Mouse (Mus musculus): ENCODE measurements around the gene Mrpl32.

- no peak for TF ChIP-seq CTCF (IDR thresholded peaks at IDR 0.05)
- peak; percentile 92 for TF ChIP-seq POLR2A (IDR thresholded peaks at IDR 0.05; ENCODE audit: insufficient read depth, low read depth, low read length)
- 0 out of 2 replicates have a peak, but pooled peaks have one; percentile 8 for TF ChIP-seq EP300 (IDR thresholded peaks at IDR 0.05; ENCODE audit: insufficient read depth, low read depth, low read length)
Observed at GRCm38 (mm10) chr13:14612926-14613529, at the start of gene Mrpl32, which contains the start of gene Psma2.

Data from heart, adult 2 months (tissue).